Mouse (Mus musculus) lung, postnatal 25 days (tissue): ENCODE data around the gene Ankrd40.

ENCODE experiments used
- DNase-seq: peaks from one replicate; pipeline ENCODE4 v3.0.0; 2022; ENCODE audit warnings: low spot score

Ankrd40 gene

GRCm38 (mm10) chr11:94327693-94328643 is at the start of gene Ankrd40:
Gene Ankrd40, plus strand, starts transcription at chr11:94328001.
- peak; percentile 96 for DNase-seq

GRCm38 (mm10) chr11:94281199-94282181 is 46.3 kb upstream of the Ankrd40 start, which contains the start of gene Gm21885:
Gene Gm21885, plus strand, starts transcription at chr11:94281873.
- DNase-seq: no peak

- DNase-seq: no peak
These were observed 45.5 kb upstream of the Ankrd40 start for GRCm38 (mm10) chr11:94282291-94282690.

DNA sequence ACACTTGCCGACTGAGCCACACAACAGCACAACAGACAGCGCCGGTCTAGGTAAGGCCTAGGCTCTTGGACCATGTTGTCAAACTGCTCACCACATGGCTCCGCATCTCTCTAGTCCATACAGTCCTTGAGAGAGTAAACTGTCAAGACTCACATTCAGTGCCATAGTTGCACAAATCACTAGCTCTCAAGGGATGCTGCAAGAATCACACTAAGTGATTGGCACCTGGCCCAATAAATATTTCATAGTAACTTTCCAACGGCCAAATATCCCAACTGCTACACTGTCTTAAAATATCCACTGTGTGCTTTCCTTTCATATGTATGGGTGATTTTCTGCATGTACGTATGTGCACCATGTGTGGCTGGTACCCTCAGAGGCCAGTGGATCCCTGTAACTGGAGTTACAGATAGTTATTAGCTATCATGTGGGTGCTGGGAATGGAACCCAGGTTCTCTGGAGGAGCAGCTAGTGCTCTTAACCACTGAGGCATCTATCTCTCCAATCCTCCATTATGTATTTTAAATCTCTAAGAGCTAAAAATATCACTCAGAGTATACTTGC is 44.2 kb upstream of the Ankrd40 start:
- DNase-seq: no peak

- DNase-seq: peak; percentile 83
These were observed 41.8 kb upstream of the Ankrd40 start for GRCm38 (mm10) chr11:94285886-94286574.

- no peak for DNase-seq
These were observed 40.7 kb upstream of the Ankrd40 start for GRCm38 (mm10) chr11:94287105-94287504.

- DNase-seq: no peak
These were observed 37.6 kb upstream of the Ankrd40 start for GRCm38 (mm10) chr11:94290062-94290740.

- no peak for DNase-seq
These were observed 32.6 kb upstream of the Ankrd40 start for GRCm38 (mm10) chr11:94294996-94295845.

GRCm38 (mm10) chr11:94312733-94313132 is 15.1 kb upstream of the Ankrd40 start:
- no peak for DNase-seq

DNA sequence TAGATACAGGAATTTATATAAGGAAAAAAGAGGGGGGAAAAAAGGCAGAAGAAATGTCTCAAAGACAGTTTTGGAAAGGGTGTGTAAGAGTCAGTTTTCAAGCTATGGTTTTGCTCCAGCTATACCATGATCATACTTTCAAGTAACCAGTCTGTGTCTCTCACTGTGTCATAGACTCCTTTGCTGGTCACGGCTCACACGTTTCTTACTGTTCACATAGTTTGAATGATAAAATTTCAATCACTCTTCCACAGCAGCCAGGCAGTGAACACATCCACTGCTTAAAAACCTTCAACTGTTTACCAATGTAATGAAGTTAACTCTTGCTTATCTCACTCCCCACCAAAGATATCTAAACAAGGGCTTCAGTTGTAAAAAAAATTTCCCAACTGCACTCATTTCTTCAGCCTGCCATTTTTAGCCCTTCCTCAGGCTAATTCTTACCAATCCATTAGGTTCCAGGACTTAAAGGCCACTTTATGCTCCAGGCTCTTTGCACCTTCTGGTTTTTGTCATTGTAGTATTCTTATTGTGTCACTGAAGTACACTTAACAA is 13.6 kb upstream of the Ankrd40 start:
- DNase-seq: no peak

DNA sequence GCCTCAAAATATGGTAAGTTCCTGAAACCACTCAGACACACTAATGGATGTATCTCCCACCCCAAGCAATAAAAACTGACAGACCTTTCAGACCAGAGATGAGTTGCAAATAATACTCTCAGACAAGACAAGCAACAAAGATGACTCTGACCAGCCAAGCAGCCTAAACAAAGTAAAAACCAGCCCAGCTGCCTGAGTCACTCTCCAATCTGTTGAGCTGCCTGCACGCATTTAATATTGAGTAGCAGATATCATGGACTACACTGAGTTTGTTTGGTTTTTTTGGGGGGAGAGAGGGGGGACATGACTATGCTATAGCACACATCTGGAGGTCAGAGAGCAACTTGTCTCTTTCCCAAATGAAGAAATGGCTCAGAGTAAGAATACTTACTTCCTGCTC is 12.5 kb upstream of the Ankrd40 start:
- DNase-seq: no peak

- DNase-seq: no peak
These were observed 11.3 kb upstream of the Ankrd40 start for GRCm38 (mm10) chr11:94316528-94316927.

GRCm38 (mm10) chr11:94317014-94317413 is 10.8 kb upstream of the Ankrd40 start:
- no peak for DNase-seq

DNA sequence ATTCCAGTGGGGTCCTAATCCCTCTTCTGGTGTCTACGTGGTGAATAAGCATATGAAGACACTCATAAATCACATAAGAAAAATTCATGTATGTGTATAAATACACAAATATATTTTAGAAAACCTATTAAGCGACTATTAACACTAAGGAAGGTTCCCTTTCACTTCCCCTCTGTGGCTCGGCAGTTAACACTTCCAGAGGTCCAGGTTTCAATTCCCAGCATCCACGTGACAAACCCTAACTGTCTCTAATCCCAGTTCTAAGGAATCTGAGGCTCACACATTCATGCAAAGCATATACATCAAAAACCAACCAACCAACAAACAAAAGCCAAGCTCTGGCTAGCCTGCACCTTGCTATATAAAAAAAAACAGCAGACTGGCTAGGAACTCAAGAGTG is 10.3 kb upstream of the Ankrd40 start:
- DNase-seq: no peak

DNA sequence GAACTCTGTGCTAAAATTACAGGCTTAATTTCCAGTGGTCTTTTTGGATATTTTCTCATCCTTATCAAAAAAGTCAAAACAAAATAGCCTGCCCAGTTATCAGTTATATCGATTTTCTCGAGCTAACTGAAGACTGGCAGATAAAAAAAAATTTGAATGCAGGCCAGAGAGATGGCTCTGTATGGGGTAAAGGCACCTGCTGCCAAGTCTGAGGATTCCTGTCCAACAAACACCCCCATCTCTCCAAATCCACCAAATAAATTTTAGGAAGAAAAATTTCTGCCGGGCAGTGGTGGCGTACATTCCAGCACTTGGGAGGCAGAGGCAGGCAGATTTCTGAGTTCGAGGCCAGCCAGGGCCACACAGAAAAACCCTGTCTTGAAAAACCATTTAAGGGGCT is 9.7 kb upstream of the Ankrd40 start:
- DNase-seq: no peak

DNA sequence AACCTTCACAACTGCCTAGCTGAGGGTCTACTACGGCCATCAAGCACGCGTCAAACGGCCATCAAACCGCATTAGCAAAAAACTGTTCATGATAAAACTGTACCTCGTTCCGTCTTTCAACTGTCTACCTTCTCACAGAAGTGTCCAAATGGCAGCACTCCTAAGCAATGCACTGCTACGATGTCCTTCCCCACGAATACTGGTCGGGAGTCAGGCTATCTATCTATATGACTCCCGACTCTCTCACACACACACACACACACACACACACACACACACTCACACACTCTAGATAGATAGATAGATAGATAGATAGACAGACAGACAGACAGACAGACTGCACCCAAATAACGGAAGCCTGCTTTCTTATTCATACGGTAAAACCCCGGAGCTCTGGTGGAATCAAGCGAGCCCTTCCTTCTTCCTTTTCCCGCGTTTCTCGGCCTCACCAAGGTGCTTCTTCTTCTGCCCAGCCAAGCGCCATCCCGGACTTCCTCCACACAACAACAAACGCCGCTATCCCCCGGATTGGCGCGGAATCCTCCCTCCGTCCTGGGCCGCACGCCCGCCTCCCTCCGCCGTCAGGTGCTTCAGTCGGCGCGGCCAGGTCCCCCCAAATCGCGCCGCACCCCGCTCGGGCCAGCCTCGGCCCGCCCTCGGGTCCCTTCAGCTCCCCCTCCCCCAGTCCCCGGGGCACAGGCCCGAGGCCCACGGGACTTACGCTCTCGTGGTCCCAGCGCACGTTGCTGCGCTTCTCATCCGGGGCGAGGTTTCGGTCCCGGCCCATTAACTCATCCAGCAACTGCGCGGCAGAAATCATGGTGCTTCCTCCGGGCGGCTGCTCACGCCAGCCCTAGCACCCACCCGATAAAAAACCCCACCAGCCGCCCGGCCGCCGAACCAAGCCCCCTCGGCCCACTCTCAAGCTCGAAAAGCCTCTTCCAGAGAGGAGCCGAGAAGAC is 6.6 kb upstream of the Ankrd40 start:
- no peak for DNase-seq

DNA sequence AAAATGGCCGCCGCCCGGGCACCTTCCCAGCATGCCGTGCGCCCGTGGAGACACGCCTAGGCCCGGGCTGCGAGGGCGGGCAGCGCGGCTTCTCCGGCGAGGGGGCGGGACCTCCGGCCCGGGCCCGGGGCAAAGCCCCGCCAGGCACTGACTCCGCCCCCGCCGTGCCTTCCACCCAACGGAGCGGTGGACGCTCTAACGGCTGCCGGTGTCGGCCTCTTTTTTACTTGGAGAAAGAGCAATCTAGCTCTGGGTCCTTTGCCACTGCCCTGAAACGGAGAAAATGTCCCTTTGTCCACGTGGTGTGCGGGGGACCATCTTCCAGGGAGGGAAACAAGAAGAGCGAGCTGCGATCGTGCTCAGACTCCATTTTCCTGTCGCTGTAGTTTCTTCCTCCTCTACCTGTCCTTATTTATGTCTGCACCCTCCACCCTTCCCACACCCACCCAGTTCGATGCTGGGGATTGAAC is 5.8 kb upstream of the Ankrd40 start, which contains the start of gene Luc7l3:
Gene Luc7l3 (minus strand): TSS at position 58 of the 470 bp plus-strand sequence.
- DNase-seq: peak; percentile 95

DNA sequence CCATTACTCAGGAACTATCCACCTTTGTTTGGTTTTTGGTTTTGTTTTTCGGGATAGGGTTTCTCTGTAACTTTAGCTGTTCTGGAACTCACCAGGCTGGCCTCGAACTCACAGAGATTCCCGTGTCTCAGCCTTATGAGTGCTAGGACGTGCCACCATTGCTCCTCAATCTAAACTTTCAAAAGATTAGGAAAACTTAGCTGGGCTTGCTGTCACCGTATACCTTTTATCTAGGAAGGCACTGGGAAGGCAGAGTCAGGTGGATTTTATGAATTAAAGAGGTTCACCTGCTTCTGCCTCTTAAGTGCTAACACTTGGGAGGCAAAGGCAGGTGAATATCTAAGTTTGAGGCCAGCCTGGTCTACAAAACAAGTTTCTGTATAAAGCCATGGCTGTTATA is 5.2 kb upstream of the Ankrd40 start:
- DNase-seq: no peak
